Mouse (Mus musculus): ENCODE data around the gene Prcc. TPM values are rescaled to one million over a fixed set of nuclear protein-coding genes. Genes with fewer than 3 reads are reported as not detected.

The Prcc gene
- polyA plus RNA-seq, 2 experiments, result 15.8 to 48.5 TPM

DNA sequence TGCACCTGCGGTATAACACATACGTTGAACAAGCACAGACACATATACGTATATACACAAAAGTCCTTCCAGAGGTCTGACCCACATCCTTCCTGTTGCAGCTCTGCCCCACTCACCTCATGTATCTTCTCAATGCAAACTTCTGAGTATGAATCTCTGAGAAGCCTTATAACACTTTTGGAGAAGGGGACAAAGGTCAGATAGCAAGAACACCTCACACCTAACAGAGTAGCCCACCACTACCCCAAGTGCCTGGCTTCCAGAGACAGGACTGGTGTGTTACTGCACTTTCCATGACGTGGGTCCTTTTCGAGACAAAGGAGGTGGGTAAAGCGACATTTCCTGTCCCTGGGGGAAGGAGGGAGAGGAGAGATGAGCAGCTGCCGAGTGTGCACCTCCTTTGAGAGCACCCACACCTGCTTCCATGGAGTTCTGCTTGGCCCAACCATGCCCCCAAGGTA, 38.7 kb downstream of the Prcc start, which contains the start of gene Sh2d2a:
TSS of gene Sh2d2a (plus strand) at position 106 of the 461 bp plus-strand sequence.
- Histone ChIP-seq H3K4me3 (replicated peaks; ENCODE audit: low read length) (no peak within 1 kb of the TSS), H3K27me3 (ENCODE audit: control insufficient read depth, insufficient read depth, low read length) (no peaks in the 10 kb centered on the region), H3K36me3 (ENCODE audit: control insufficient read depth, insufficient read depth, low read length) (no peaks in the 10 kb centered on the region), H3K9me3 (ENCODE audit: control insufficient read depth, low read length) (no peaks in the 10 kb centered on the region), H3K9ac (ENCODE audit: low read depth, low read length, severe bottlenecking) (no peak within 1 kb of the TSS), H3K4me2 (replicated peaks; ENCODE audit: low read depth, low read length, severe bottlenecking) (no peak within 1 kb of the TSS), H3K27ac (replicated peaks; ENCODE audit: low read depth, low read length) (no peak within 1 kb of the TSS), H3K4me1 (ENCODE audit: control insufficient read depth, insufficient read depth, low read length) (no peaks in the 10 kb centered on the region)
- ATAC-seq (ENCODE audit: low FRiP score, low read depth) (no peak), DNase-seq (ENCODE audit: low spot score) (no peak)
- TF ChIP-seq POLR2A (IDR thresholded peaks at IDR 0.05; ENCODE audit: borderline replicate concordance, extremely low read depth, insufficient read depth, insufficient read length), result no peak
- WGBS, result 69% methylated on average over 7 of the region's 7 CpGs

GRCm38 (mm10) chr3:87846186-87846585, 39.2 kb downstream of the Prcc start:
- no peaks in the 10 kb centered on the region for H3K27me3 ChIP-seq (ENCODE audit: control insufficient read depth, insufficient read depth, low read length)
- H3K27ac ChIP-seq (replicated peaks; ENCODE audit: low read depth, low read length), result no peak overlapping the region
- no peak overlapping the region for H3K4me2 ChIP-seq (replicated peaks; ENCODE audit: low read depth, low read length, severe bottlenecking)
- no peaks in the 10 kb centered on the region for H3K36me3 ChIP-seq (ENCODE audit: control insufficient read depth, insufficient read depth, low read length)
- no peak overlapping the region for H3K9ac ChIP-seq (ENCODE audit: low read depth, low read length, severe bottlenecking)
- TF ChIP-seq POLR2A (IDR thresholded peaks at IDR 0.05; ENCODE audit: borderline replicate concordance, extremely low read depth, insufficient read depth, insufficient read length), result no peak
- no peak for ATAC-seq (ENCODE audit: low FRiP score, low read depth)
- H3K4me3 ChIP-seq (replicated peaks; ENCODE audit: low read length), result no peak overlapping the region
- no peaks in the 10 kb centered on the region for H3K9me3 ChIP-seq (ENCODE audit: control insufficient read depth, low read length)
- H3K4me1 ChIP-seq (ENCODE audit: control insufficient read depth, insufficient read depth, low read length), result no peaks in the 10 kb centered on the region
- WGBS, result 69% methylated on average over 4 of the region's 4 CpGs
- DNase-seq (ENCODE audit: low spot score), result no peak

GRCm38 (mm10) chr3:87844981-87845380, 40.4 kb downstream of the Prcc start:
- Histone ChIP-seq H3K27me3 (ENCODE audit: control insufficient read depth, insufficient read depth, low read length) (no peaks in the 10 kb centered on the region), H3K9ac (ENCODE audit: low read depth, low read length, severe bottlenecking) (no peak overlapping the region), H3K9me3 (ENCODE audit: control insufficient read depth, low read length) (no peaks in the 10 kb centered on the region), H3K4me3 (replicated peaks; ENCODE audit: low read length) (no peak overlapping the region), H3K27ac (replicated peaks; ENCODE audit: low read depth, low read length) (no peak overlapping the region), H3K4me2 (replicated peaks; ENCODE audit: low read depth, low read length, severe bottlenecking) (no peak overlapping the region), H3K36me3 (ENCODE audit: control insufficient read depth, insufficient read depth, low read length) (no peaks in the 10 kb centered on the region), H3K4me1 (ENCODE audit: control insufficient read depth, insufficient read depth, low read length) (no peaks in the 10 kb centered on the region)
- TF ChIP-seq POLR2A (IDR thresholded peaks at IDR 0.05; ENCODE audit: borderline replicate concordance, extremely low read depth, insufficient read depth, insufficient read length), result no peak
- no peak for ATAC-seq (ENCODE audit: low FRiP score, low read depth)
- WGBS, result 75% methylated on average over 4 of the region's 4 CpGs
- DNase-seq (ENCODE audit: low spot score), result no peak

- no peaks in the 10 kb centered on the region for H3K27me3 ChIP-seq (ENCODE audit: control insufficient read depth, insufficient read depth, low read length)
- no peaks in the 10 kb centered on the region for H3K9me3 ChIP-seq (ENCODE audit: control insufficient read depth, low read length)
- no peak overlapping the region for H3K27ac ChIP-seq (replicated peaks; ENCODE audit: low read depth, low read length)
- H3K4me2 ChIP-seq (replicated peaks; ENCODE audit: low read depth, low read length, severe bottlenecking), result no peak overlapping the region
- no peaks in the 10 kb centered on the region for H3K36me3 ChIP-seq (ENCODE audit: control insufficient read depth, insufficient read depth, low read length)
- no peak overlapping the region for H3K9ac ChIP-seq (ENCODE audit: low read depth, low read length, severe bottlenecking)
- no peak for DNase-seq (ENCODE audit: low spot score)
- no peak for TF ChIP-seq POLR2A (IDR thresholded peaks at IDR 0.05; ENCODE audit: borderline replicate concordance, extremely low read depth, insufficient read depth, insufficient read length)
- ATAC-seq (ENCODE audit: low FRiP score, low read depth), result no peak
- H3K4me1 ChIP-seq (ENCODE audit: control insufficient read depth, insufficient read depth, low read length), result no peaks in the 10 kb centered on the region
- H3K4me3 ChIP-seq (replicated peaks; ENCODE audit: low read length), result no peak overlapping the region
Observed at GRCm38 (mm10) chr3:87840858-87841257, 44.5 kb downstream of the Prcc start.

GRCm38 (mm10) chr3:87838622-87839021, 46.8 kb downstream of the Prcc start:
- Histone ChIP-seq H3K36me3 (ENCODE audit: control insufficient read depth, insufficient read depth, low read length) (no peaks in the 10 kb centered on the region), H3K27me3 (ENCODE audit: control insufficient read depth, insufficient read depth, low read length) (no peaks in the 10 kb centered on the region), H3K27ac (replicated peaks; ENCODE audit: low read depth, low read length) (no peak overlapping the region), H3K9me3 (ENCODE audit: control insufficient read depth, low read length) (no peaks in the 10 kb centered on the region), H3K4me1 (ENCODE audit: control insufficient read depth, insufficient read depth, low read length) (no peaks in the 10 kb centered on the region), H3K9ac (ENCODE audit: low read depth, low read length, severe bottlenecking) (no peak overlapping the region), H3K4me3 (replicated peaks; ENCODE audit: low read length) (no peak overlapping the region), H3K4me2 (replicated peaks; ENCODE audit: low read depth, low read length, severe bottlenecking) (no peak overlapping the region)
- no peak for TF ChIP-seq POLR2A (IDR thresholded peaks at IDR 0.05; ENCODE audit: borderline replicate concordance, extremely low read depth, insufficient read depth, insufficient read length)
- WGBS, result 0% methylated on average over 4 of the region's 4 CpGs
- ATAC-seq (ENCODE audit: low FRiP score, low read depth) (no peak; the same call in 1 of the 2 replicates), DNase-seq (ENCODE audit: low spot score) (peak; percentile 69)

DNA sequence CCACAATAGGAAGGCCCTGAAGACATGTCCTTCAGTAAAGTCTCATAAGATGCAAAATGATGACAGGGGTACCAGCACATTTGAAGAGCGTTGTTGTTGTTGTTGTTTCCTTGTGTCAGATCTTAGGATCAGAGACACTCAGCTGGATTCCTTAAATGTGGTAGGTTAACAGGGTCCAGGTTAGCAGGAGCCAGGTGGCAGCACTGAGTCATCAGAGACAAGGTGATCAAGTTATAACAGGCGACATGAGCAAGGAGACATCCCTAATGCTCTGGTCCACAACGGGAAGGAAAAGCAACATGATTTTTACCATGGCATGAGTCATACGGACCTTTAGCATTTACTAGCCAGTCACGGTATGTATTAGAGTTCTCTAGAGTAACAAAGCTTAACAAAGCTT, 51.9 kb downstream of the Prcc start:
- Histone ChIP-seq H3K27ac (replicated peaks; ENCODE audit: low read depth, low read length) (no peak overlapping the region), H3K36me3 (ENCODE audit: control insufficient read depth, insufficient read depth, low read length) (no peaks in the 10 kb centered on the region), H3K9me3 (ENCODE audit: control insufficient read depth, low read length) (no peaks in the 10 kb centered on the region), H3K9ac (ENCODE audit: low read depth, low read length, severe bottlenecking) (no peak overlapping the region), H3K4me2 (replicated peaks; ENCODE audit: low read depth, low read length, severe bottlenecking) (no peak overlapping the region), H3K27me3 (ENCODE audit: control insufficient read depth, insufficient read depth, low read length) (no peaks in the 10 kb centered on the region), H3K4me1 (ENCODE audit: control insufficient read depth, insufficient read depth, low read length) (no peaks in the 10 kb centered on the region), H3K4me3 (replicated peaks; ENCODE audit: low read length) (no peak overlapping the region)
- ATAC-seq (ENCODE audit: low FRiP score, low read depth), result no peak
- no peak for DNase-seq (ENCODE audit: low spot score)
- WGBS, result 66% methylated on average over 5 of the region's 5 CpGs
- TF ChIP-seq POLR2A (IDR thresholded peaks at IDR 0.05; ENCODE audit: borderline replicate concordance, extremely low read depth, insufficient read depth, insufficient read length), result no peak

Measured in limb, embryonic 14.5 days (tissue).